Mouse (Mus musculus): ENCODE data around the gene Mpp3. TPM values are rescaled to one million over a fixed set of nuclear protein-coding genes. Genes with fewer than 3 reads are reported as not detected.
A peak's percentile ranks its signal among the peaks of the same experiment; 100 is the strongest.
"Not testable (repeated sequence)": the region's sequence is repeated elsewhere in the genome, so short reads cannot be mapped to it uniquely, and the experiment has no call there.

Mpp3 gene
- total RNA-seq, 2 experiments from 2014 or later = 6.2 to 7.4 TPM

GRCm38 (mm10) chr11:102010140-102010539 lies 18.1 kb downstream of the Mpp3 start:
- no peak for DNase-seq

- DNase-seq = no peak
Measured at GRCm38 (mm10) chr11:102008954-102009637, 19.2 kb downstream of the Mpp3 start.

GRCm38 (mm10) chr11:102008372-102008771 lies 19.9 kb downstream of the Mpp3 start:
- no peak for DNase-seq

DNA sequence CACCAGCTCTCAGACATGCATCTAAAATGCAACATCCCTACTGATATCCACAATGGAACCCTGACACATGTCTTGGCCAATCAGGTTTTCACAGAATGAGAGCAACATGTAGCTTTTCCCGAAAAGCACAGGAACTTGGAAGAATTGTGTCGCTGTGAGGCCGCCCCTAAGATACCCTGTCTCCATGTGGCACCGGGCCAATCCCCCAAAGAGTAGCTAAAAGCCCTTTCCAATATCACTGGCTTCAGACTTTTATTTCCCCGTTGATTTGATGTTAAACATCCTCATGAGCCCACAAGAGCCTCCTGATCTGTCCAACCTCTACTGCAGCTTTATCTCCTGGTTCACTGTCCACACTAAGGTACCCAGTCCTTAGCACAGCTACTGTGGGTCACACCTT lies 21.6 kb downstream of the Mpp3 start:
- no peak for DNase-seq

GRCm38 (mm10) chr11:102006271-102006670 lies 22.0 kb downstream of the Mpp3 start:
- no peak for DNase-seq

- no peak for DNase-seq
Measured at GRCm38 (mm10) chr11:102004251-102004650, 24.0 kb downstream of the Mpp3 start.

GRCm38 (mm10) chr11:101999466-101999865 lies 28.8 kb downstream of the Mpp3 start:
- DNase-seq = no peak

- peak; percentile 38 for DNase-seq
Measured at GRCm38 (mm10) chr11:101998258-101998657, 30.0 kb downstream of the Mpp3 start.

DNA sequence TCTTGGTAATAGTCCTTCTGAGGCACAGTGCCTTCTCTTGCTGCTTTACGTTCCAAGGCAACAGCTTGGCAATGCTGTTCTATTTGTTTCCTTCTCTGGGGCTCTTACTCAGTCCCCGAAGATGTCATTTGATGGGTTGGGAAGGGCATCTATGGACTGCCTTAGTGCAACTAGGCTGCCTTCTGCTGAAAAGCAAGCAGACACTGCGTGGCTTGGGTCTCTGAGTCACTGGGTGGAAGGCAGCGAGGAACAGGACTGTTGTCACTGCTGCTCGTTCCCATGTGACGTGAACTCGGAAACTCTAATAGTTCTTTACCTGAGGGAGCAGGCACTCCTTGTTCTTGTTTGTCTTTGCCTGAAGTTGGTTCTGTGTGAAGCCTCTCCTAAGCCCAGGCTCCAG lies 32.3 kb downstream of the Mpp3 start:
- DNase-seq = no peak

DNA sequence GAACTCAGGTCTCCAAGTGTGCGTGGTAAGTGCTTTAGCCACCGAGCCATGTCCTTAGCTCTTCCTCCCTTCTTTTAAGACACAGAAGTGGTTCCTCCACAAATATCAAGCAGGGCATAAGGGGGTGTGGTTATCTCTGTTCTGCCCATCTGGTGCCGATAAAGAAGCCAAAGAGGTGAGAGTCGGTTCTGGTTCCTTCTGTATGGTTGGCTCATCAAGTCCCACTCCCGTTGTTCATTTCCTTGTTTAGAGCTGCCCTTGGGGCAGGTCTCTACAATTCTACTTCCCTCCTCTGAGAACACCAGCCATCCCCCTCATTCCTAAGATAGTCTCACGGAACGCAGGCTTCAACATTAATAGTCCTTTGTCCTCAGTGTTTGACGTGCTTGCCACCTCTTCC lies 34.2 kb downstream of the Mpp3 start:
- DNase-seq = no peak

- DNase-seq = no peak
Measured at GRCm38 (mm10) chr11:101992411-101992810, 35.9 kb downstream of the Mpp3 start.

DNA sequence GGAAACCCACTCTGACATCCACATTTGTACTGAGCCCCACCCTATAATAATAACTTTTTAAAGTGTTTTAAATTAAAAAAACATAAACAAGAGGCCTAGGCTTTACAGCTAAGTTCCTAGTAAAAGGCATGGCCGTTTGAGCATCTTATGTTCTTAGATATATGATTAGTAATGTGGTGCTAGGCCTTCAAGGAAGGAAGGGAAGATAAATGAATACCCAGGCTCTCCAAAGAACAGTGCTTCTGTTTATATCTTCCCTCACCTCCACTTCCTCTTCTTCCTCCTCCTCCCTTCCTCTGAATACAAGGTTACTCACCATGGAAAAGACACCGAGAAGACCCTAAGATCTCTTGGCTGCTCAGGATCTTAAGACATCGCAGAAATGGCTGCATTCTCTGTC lies 36.4 kb downstream of the Mpp3 start:
- no peak for DNase-seq

DNA sequence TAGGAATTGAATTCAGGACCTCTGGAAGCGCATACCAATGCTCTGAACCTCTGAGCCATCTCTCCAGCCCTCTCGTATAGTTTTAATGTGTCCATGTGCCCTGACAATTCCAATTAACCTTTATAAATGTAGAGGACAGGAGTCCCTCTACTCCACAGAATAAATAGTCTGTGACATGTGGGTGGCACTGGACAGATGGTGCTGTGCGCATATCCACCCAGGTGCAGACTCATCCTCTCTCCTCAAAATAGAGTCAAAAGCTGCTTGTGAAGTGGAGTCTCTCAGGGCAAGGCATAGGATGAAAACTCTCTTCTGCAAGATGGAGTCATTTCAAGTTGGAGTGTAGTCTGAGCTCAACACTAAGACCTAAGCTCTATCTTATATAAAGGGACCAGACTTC lies 38.0 kb downstream of the Mpp3 start:
- DNase-seq = no peak

DNA sequence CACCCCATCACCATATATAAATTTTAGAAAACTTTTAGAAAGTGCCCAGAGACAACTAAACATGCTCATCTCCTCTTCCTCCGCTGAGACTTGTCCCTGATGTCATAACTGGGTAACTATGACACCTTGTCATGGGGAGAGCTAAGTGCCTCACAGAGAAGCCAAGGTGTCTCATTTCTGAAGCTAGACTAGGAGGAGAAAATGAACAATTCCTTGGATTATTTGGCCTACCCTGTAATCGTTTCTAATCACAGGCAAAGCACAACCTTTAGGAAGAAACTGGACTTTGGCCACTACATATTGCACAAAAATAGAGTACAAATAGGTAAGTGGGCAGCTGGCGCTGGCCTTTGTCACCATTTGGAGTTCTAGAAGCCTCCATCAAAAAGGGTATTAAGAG lies 41.3 kb downstream of the Mpp3 start, which contains the start of gene Dusp3:
Gene Dusp3, minus strand, starts transcription at position 101 of the 400 bp plus-strand sequence.
- DNase-seq = no peak

DNA sequence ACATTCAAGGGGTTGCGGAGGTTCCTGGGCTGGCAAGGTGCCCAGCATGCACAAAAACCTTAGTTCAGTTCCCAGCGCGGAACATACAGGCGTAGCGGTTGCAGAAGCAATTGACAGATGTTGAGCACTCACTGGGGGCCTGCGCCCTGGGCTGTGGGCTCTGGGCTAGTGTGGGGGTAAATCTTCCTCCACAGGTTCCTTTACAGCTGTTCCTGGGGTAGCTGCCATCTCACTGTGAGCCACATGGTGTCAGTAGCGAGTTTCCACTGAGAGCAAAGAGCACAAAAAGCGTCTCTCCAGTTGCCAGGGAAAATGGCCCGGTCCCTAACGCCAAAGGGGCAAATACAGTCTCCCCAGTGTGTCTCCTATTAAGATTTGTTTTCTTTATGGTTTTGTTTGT lies 42.3 kb downstream of the Mpp3 start:
- DNase-seq = peak; percentile 93

DNA sequence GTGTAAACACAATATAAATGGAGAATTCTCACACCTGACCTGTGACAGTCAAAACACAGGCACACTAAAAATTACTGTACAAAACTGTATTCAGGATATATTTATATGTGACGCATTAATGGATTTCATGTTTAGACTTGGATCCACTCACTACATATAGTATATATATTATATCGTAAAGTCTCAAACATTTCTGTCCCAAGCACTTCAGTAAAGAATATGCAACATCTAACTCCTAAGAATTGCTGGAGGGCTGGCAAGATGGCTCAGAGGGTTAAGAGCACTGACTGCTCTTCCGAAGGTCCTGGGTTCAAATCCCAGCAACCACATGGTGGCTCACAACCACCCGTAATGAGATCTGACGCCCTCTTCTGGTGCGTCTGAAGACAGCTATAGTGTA lies 42.8 kb downstream of the Mpp3 start:
- not testable (repeated sequence) for DNase-seq

GRCm38 (mm10) chr11:101984054-101985025 lies 43.9 kb downstream of the Mpp3 start, which contains the start of gene Cfap97d1:
TSS of gene Cfap97d1 (plus strand) at chr11:101984279.
- DNase-seq = peak; percentile 97

DNA sequence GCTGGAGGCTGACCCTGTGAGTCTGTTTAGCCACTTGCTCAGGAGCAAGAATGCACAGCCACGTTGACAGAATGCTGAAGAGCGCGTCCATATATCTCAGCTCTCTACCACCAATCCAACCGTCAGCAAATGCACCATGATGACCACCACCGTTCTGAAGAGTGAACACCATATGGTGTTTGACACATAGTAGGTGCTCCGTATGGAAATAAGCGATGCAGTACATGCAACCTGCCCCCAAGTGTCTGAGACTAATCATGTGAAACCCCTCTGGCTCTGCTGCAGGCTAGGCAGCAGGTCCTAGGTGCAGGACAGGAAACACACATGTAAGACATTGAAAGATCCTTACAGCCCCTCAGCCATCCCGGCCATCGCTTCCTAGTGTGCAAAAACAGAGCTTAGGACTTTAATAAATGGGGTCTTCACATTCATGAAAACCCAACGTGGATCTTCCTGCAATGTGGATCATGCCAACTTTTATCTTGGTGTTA lies 44.8 kb downstream of the Mpp3 start:
- no peak for DNase-seq

DNA sequence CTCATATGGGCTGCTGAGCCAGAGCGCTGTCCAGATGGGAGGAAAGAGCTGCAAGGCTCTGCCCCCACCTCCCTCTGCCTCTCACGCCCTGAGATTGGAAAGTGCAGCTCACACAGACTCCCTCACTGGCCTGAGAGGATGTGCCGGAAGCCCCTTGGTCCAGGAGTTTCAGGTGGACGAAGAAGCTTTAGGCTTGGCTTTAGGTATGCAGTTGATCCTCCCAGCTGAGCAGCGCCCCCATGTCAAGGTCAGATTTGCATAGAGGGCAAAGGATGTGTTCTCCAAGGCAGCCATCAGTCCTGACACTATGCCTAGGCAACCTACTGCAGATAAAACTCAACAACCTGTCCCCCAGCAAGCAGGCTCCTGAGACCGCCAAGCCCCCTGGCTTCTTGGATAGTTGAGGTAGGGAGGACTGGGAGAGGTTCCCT lies 45.3 kb downstream of the Mpp3 start:
- peak; percentile 53 for DNase-seq

GRCm38 (mm10) chr11:101981850-101982249 lies 46.4 kb downstream of the Mpp3 start:
- no peak for DNase-seq

- no peak for DNase-seq
Measured at GRCm38 (mm10) chr11:101980603-101981157, 47.6 kb downstream of the Mpp3 start.

DNA sequence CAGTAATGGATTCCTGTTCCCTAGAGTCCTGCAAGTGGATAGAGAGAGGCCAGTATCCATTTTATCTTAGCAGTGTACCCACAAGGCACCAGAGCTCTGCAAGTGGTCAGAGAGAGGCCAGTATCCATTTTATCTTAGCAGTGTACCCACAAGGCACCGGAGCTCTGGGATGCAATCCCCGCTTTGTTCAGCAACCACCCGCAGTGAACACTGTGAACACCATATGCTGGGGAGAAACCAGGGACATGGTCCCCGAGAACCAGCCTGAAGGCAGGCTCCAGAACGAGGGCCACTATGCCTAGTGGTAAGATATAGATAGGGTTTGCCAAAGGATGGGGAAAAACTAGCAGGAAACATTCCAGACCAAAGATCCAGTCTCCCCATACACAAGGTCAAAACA lies 49.1 kb downstream of the Mpp3 start:
- DNase-seq = no peak

- no peak for DNase-seq
Measured at GRCm38 (mm10) chr11:101976949-101977348, 51.3 kb downstream of the Mpp3 start.
